Mouse (Mus musculus): Measurements from ENCODE around the gene Gm17409. TPM values are rescaled to one million over a fixed set of nuclear protein-coding genes. Genes with fewer than 3 reads are reported as not detected.

The Gm17409 gene
- total and polyA plus RNA-seq, 3 experiments = not detected

GRCm38 (mm10) chr2:58456843-58457487 is 13.0 kb upstream of the Gm17409 start:
- Histone ChIP-seq H3K27ac (ENCODE audit: control insufficient read depth, low read depth, low read length) (no peak overlapping the region), H3K36me3 (ENCODE audit: control insufficient read depth in 1 of 2, insufficient read depth in 2 of 2, low read length in 2 of 2) (no peaks in the 10 kb centered on the region), H3K9me3 (replicated peaks; ENCODE audit: insufficient read depth, low read length) (no peaks in the 10 kb centered on the region), H3K4me1 (ENCODE audit: control insufficient read depth in 1 of 2, insufficient read depth in 2 of 2, low read length in 2 of 2) (no peaks in the 10 kb centered on the region), H3K4me3 (ENCODE audit: control insufficient read depth in 1 of 2, insufficient read depth in 1 of 2, low read depth in 2 of 2, low read length in 2 of 2) (no peak overlapping the region), H3K27me3 (ENCODE audit: control insufficient read depth in 1 of 2, insufficient read depth in 2 of 2, low read length in 2 of 2) (no peaks in the 10 kb centered on the region), H3K9ac (ENCODE audit: control insufficient read depth, low read depth, low read length, poor library complexity, severe bottlenecking) (no peak overlapping the region), H3K79me2 (ENCODE audit: control insufficient read depth, insufficient read depth, low read length, poor library complexity) (no peaks in the 10 kb centered on the region)
- TF ChIP-seq MEF2A (IDR thresholded peaks at IDR 0.05; ENCODE audit: extremely low read depth, insufficient replicate concordance, low read depth, low read length, poor library complexity, severe bottlenecking) = no peak
- TF ChIP-seq USF1 (IDR thresholded peaks at IDR 0.05; ENCODE audit: low read depth, low read length) = no peak
- TF ChIP-seq MYC (IDR thresholded peaks at IDR 0.05; ENCODE audit: low read depth, low read length) = no peak
- TF ChIP-seq SIN3A (IDR thresholded peaks at IDR 0.05; ENCODE audit: low read length) = no peak
- no peak for TF ChIP-seq EP300 (IDR thresholded peaks at IDR 0.05; ENCODE audit: low read depth in 1 of 2, low read length in 2 of 2)
- no peak for TF ChIP-seq E2F4 (IDR thresholded peaks at IDR 0.05; ENCODE audit: borderline replicate concordance, low read depth, low read length)
- TF ChIP-seq MAFK (IDR thresholded peaks at IDR 0.05; ENCODE audit: borderline replicate concordance, low read depth, low read length) = no peak
- no peak for TF ChIP-seq GABPA (IDR thresholded peaks at IDR 0.05; ENCODE audit: low read depth, low read length)
- no peak for TF ChIP-seq JUND (IDR thresholded peaks at IDR 0.05; ENCODE audit: low read depth, low read length)
- no peak for TF ChIP-seq ZC3H11A (IDR thresholded peaks at IDR 0.05; ENCODE audit: low read depth, low read length)
- no peak for TF ChIP-seq MAX (IDR thresholded peaks at IDR 0.05; ENCODE audit: low read length)
- no peak for TF ChIP-seq RAD21 (IDR thresholded peaks at IDR 0.05; ENCODE audit: low read depth, low read length)
- TF ChIP-seq USF2 (IDR thresholded peaks at IDR 0.05; ENCODE audit: borderline replicate concordance in 1 of 2, insufficient read depth in 1 of 2, low read depth in 1 of 2, low read length in 2 of 2) = no peak
- no peak for TF ChIP-seq KAT2A (conservative IDR thresholded peaks at IDR 0.05; ENCODE audit: low read depth, low read length)
- no peak for TF ChIP-seq MYB (IDR thresholded peaks at IDR 0.05; ENCODE audit: low read depth, low read length)
- no peak for TF ChIP-seq NRF1 (IDR thresholded peaks at IDR 0.05; ENCODE audit: insufficient read depth, low read depth, low read length, poor library complexity, severe bottlenecking)
- TF ChIP-seq ZMIZ1 (IDR thresholded peaks at IDR 0.05; ENCODE audit: low read depth, low read length) = no peak
- TF ChIP-seq NELFE (IDR thresholded peaks at IDR 0.05; ENCODE audit: low read depth, low read length) = no peak
- DNase-seq (ENCODE audit: low read depth, low spot score) = no peak

DNA sequence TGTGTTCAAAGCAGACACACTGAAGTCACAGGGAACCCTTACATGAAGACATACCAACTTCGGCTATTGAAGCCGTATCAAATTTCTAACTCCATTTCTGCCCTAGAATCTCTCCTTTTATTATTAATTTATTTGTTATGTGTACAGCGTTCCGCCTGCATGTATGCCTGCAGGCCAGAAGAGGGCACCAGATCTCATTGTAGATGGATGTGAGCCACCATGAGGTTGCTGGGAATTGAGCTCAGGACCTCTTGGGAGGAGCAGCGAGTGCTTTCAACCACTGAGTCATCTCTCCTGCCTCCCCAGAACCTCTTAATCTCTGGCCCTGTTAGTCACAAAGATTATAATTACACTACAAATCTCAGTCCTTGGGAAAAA is 12.4 kb upstream of the Gm17409 start:
- H3K4me1 ChIP-seq (ENCODE audit: control insufficient read depth in 1 of 2, insufficient read depth in 2 of 2, low read length in 2 of 2) = no peaks in the 10 kb centered on the region
- no peaks in the 10 kb centered on the region for H3K9me3 ChIP-seq (replicated peaks; ENCODE audit: insufficient read depth, low read length)
- peak; percentile 1 for DNase-seq (ENCODE audit: low read depth, low spot score)
- no peak overlapping the region for H3K27ac ChIP-seq (ENCODE audit: control insufficient read depth, low read depth, low read length)
- H3K9ac ChIP-seq (ENCODE audit: control insufficient read depth, low read depth, low read length, poor library complexity, severe bottlenecking) = no peak overlapping the region
- H3K36me3 ChIP-seq (ENCODE audit: control insufficient read depth in 1 of 2, insufficient read depth in 2 of 2, low read length in 2 of 2) = no peaks in the 10 kb centered on the region
- H3K27me3 ChIP-seq (ENCODE audit: control insufficient read depth in 1 of 2, insufficient read depth in 2 of 2, low read length in 2 of 2) = no peaks in the 10 kb centered on the region
- no peaks in the 10 kb centered on the region for H3K79me2 ChIP-seq (ENCODE audit: control insufficient read depth, insufficient read depth, low read length, poor library complexity)
- TF ChIP-seq SIN3A (IDR thresholded peaks at IDR 0.05; ENCODE audit: low read length) (no peak), NRF1 (IDR thresholded peaks at IDR 0.05; ENCODE audit: insufficient read depth, low read depth, low read length, poor library complexity, severe bottlenecking) (no peak), MYC (IDR thresholded peaks at IDR 0.05; ENCODE audit: low read depth, low read length) (no peak), E2F4 (IDR thresholded peaks at IDR 0.05; ENCODE audit: borderline replicate concordance, low read depth, low read length) (no peak), POLR2A (IDR thresholded peaks at IDR 0.05; ENCODE audit: control insufficient read depth in 1 of 2, insufficient read depth in 1 of 2, low read depth in 1 of 2, low read length in 2 of 2, poor library complexity in 1 of 2) (no peak), POLR2AphosphoS2 (IDR thresholded peaks at IDR 0.05; ENCODE audit: low read length) (no peak), TCF12 (IDR thresholded peaks at IDR 0.05; ENCODE audit: low read depth, low read length) (no peak), MAFK (IDR thresholded peaks at IDR 0.05; ENCODE audit: borderline replicate concordance, low read depth, low read length) (no peak)
- no peak overlapping the region for H3K4me3 ChIP-seq (ENCODE audit: control insufficient read depth in 1 of 2, insufficient read depth in 1 of 2, low read depth in 2 of 2, low read length in 2 of 2)
